Mouse (Mus musculus): Measurements from ENCODE around the gene Becn1.

- TF ChIP-seq POLR2A (IDR thresholded peaks at IDR 0.05; ENCODE audit: borderline replicate concordance, control insufficient read depth, low read depth, low read length) (no peak), CTCF (IDR thresholded peaks at IDR 0.05; ENCODE audit: control insufficient read depth, insufficient read depth, low read length) (no peak)
Observed at GRCm38 (mm10) chr11:101311083-101311482, 9.0 kb upstream of the Becn1 start.
